Mouse (Mus musculus) adrenal gland, adult 8-10 months (tissue): ENCODE results near the gene Kif19a. TPM values are rescaled to one million over a fixed set of nuclear protein-coding genes. Genes with fewer than 3 reads are reported as not detected.
A peak's percentile ranks its signal among the peaks of the same experiment; 100 is the strongest.

Source experiments
- DNase-seq: peaks from one replicate; pipeline ENCODE4 v3.0.0; 2022
- total RNA-seq, 4 experiments: library from RNA; stranded (reverse); gene quantifications; 2 replicates each; pipeline ENCODE4 v1.2.4; 2022

Gene Kif19a
- 1 to 10 TPM in 1 of 4 experiments, under 1 TPM in 3; 0.38 to 1.3 (median 0.76) TPM for total RNA-seq

- DNase-seq: peak; percentile 43
Measured at GRCm38 (mm10) chr11:114764820-114765818, at the start of gene Kif19a. Kif19a (plus strand) TSS chr11:114765388.

- no peak for DNase-seq
Measured at GRCm38 (mm10) chr11:114715531-114715930, 49.7 kb upstream of the Kif19a start.

- no peak for DNase-seq
Measured at GRCm38 (mm10) chr11:114720535-114720934, 44.7 kb upstream of the Kif19a start.

GRCm38 (mm10) chr11:114722438-114722837 lies 42.8 kb upstream of the Kif19a start:
- DNase-seq: no peak

GRCm38 (mm10) chr11:114723030-114723429 lies 42.2 kb upstream of the Kif19a start:
- peak; percentile 82 for DNase-seq

GRCm38 (mm10) chr11:114724787-114725590 lies 40.2 kb upstream of the Kif19a start:
- DNase-seq: no peak

- DNase-seq: peak; percentile 68
Measured at GRCm38 (mm10) chr11:114726965-114727825, 38.0 kb upstream of the Kif19a start, which contains the start of gene Dnaic2. Dnaic2 (plus strand) TSS chr11:114727408.

GRCm38 (mm10) chr11:114727826-114728186 lies 37.4 kb upstream of the Kif19a start:
- DNase-seq: no peak

GRCm38 (mm10) chr11:114728333-114728732 lies 36.9 kb upstream of the Kif19a start:
- no peak for DNase-seq

- no peak for DNase-seq
Measured at GRCm38 (mm10) chr11:114729832-114730363, 35.3 kb upstream of the Kif19a start.

GRCm38 (mm10) chr11:114731711-114732110 lies 33.5 kb upstream of the Kif19a start:
- DNase-seq: no peak

- no peak for DNase-seq
Measured at GRCm38 (mm10) chr11:114732890-114733289, 32.3 kb upstream of the Kif19a start.

- DNase-seq: no peak
Measured at GRCm38 (mm10) chr11:114736111-114736510, 29.1 kb upstream of the Kif19a start.

GRCm38 (mm10) chr11:114736913-114737624 lies 28.1 kb upstream of the Kif19a start:
- no peak for DNase-seq

- DNase-seq: no peak
Measured at GRCm38 (mm10) chr11:114740598-114740997, 24.6 kb upstream of the Kif19a start.

- DNase-seq: no peak
Measured at GRCm38 (mm10) chr11:114741451-114741850, 23.7 kb upstream of the Kif19a start.

- DNase-seq: peak; percentile 76
Measured at GRCm38 (mm10) chr11:114745134-114745533, 20.1 kb upstream of the Kif19a start.

GRCm38 (mm10) chr11:114747564-114748138 lies 17.5 kb upstream of the Kif19a start:
- no peak for DNase-seq

GRCm38 (mm10) chr11:114769911-114770310 lies 4.7 kb downstream of the Kif19a start:
- DNase-seq: no peak

- DNase-seq: no peak
Measured at GRCm38 (mm10) chr11:114771896-114772295, 6.7 kb downstream of the Kif19a start.

GRCm38 (mm10) chr11:114780076-114780475 lies 14.9 kb downstream of the Kif19a start:
- DNase-seq: no peak
